Mouse (Mus musculus) small intestine, adult 2 months (tissue): Measurements from ENCODE around the gene Trmt112.

Source experiments
- CTCF ChIP-seq: fragments of 200-500 bp; IDR thresholded peaks from 2 replicates; pipeline ENCODE4 v1.5.1; 2012; ENCODE audit warnings: low read depth, mild to moderate bottlenecking, control low read depth, inconsistent platforms, low read length, moderate library complexity, mixed read lengths; ENCODE audit not compliant: insufficient replicate concordance, insufficient read length; ENCODE audit errors: extremely low read depth
- POLR2A ChIP-seq: fragments of 200-500 bp; IDR thresholded peaks from 2 replicates; pipeline ENCODE4 v1.6.1; 2012; ENCODE audit warnings: low read depth, mild to moderate bottlenecking, control low read depth, inconsistent platforms, low read length, moderate library complexity

DNA sequence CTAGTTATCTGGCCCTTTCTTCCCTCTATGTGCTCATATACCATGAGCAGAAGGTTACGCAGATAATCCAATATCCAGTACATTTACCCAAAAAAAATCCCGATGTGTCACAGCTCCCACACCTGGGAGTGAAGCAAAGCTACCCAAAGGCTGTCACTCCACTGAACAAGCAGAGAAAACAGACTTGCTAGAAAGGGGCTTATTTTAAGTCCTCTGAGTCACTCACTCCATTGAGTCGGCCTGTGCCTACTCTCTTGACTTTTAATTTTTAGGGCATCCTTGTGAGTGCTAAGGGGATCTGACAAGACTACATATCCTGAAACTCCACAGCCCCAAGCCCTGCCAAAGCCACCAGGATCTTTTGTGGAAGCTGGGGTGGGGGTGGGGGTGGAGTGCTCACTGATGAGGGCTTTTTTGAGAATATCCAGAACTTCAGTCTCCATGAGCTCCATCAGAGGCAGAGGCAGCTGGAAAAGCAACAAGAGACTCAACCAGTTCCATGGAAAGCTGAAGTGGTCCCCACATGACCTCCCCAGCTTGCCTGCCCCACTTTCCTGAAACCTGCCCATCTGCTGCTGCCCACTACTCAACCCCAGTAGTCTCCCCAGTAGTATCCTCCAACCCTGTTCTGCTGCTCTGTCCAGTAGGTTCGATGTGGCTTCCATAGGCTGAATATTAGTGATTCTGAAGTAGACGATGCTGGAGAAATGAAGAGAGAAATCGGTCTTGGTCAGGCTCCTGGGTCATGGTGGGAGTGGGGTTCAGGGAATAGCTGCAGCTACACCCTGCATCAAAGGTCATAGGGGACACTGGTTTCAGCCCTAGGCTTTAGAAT, 13.6 kb downstream of the Trmt112 start:
- TF ChIP-seq CTCF (no peak), POLR2A (no peak)
